Mouse (Mus musculus) stomach, postnatal 0 days (tissue): ENCODE data around the gene Golga4. TPM values are rescaled to one million over a fixed set of nuclear protein-coding genes. Genes with fewer than 3 reads are reported as not detected.

Experiments used
- ATAC-seq: fragments of 200-750 bp; cut with Nextera tagmentation; 2 replicates; pipeline ENCODE4 v1.8.0; 2017; ENCODE audit not compliant: low FRiP score, low TSS enrichment
- DNase-seq: peaks from one replicate; pipeline ENCODE4 v3.0.0-alpha.2; 2016; ENCODE audit warnings: low spot score
- H3K27ac ChIP-seq: fragments of 300-500 bp; sonication (generic); replicated peaks from 2 replicates; pipeline ENCODE4 v1.5.1; 2014; ENCODE audit warnings: mild to moderate bottlenecking, control low read depth
- H3K27me3 ChIP-seq: fragments of 300-500 bp; sonication (generic); 2 replicates; pipeline ENCODE4 v1.6.1; 2014; ENCODE audit warnings: low read length; ENCODE audit not compliant: control insufficient read depth, insufficient read depth
- H3K36me3 ChIP-seq: fragments of 300-500 bp; sonication (generic); 2 replicates; pipeline ENCODE4 v1.6.1; 2014; ENCODE audit warnings: low read length, mixed read lengths; ENCODE audit not compliant: control insufficient read depth, insufficient read depth
- H3K4me1 ChIP-seq: fragments of 300-500 bp; sonication (generic); replicated peaks from 2 replicates; pipeline ENCODE4 v1.6.1; 2014; ENCODE audit warnings: antibody characterized with exemption; ENCODE audit not compliant: control insufficient read depth, insufficient read depth
- H3K4me2 ChIP-seq: fragments of 300-500 bp; sonication (generic); replicated peaks from 2 replicates; pipeline ENCODE4 v1.6.1; 2014; ENCODE audit warnings: low read depth, mild to moderate bottlenecking, control low read depth, moderate library complexity
- H3K4me3 ChIP-seq: fragments of 300-500 bp; sonication (generic); 2 replicates; pipeline ENCODE4 v1.5.1; 2014; ENCODE audit warnings: low read depth, low read length, control low read depth
- H3K9ac ChIP-seq: fragments of 300-500 bp; sonication (generic); 2 replicates; pipeline ENCODE4 v1.6.1; 2014; ENCODE audit warnings: mild to moderate bottlenecking, low read length, control low read depth, mixed read lengths
- H3K9me3 ChIP-seq: fragments of 300-500 bp; sonication (generic); 2 replicates; pipeline ENCODE4 v1.6.1; 2016; ENCODE audit warnings: low read length; ENCODE audit not compliant: control insufficient read depth
- CTCF ChIP-seq: IDR thresholded peaks from 2 replicates; pipeline ENCODE4 v1.5.1; 2016; ENCODE audit warnings: antibody characterized with exemption, low read depth, mild to moderate bottlenecking, moderate library complexity
- EP300 ChIP-seq: optimal IDR thresholded peaks from 2 replicates; pipeline ENCODE3; 2016; ENCODE audit warnings: antibody characterized with exemption
- WGBS: fragments of 180-500 bp; shearing (Covaris S2); extraction: QIAGEN DNeasy Blood & Tissue Kit; methylation state at CpG from one replicate; pipeline ENCODE4 v1.1.7; 2014; 5-methylcytosine and 5-hydroxymethylcytosine counted together
- polyA plus RNA-seq: library from polyadenylated mRNA; unstranded; fragments of >200 nt; fragmentation: Nextera tagmentation; extraction: Ambion mirVana; gene quantifications from 2 replicates; pipeline ENCODE4 v1.2.1, GENCODE M21; 2015

Gene Golga4
- polyA plus RNA-seq, 1 experiment from 2014 or later = 34.2 TPM

GRCm38 (mm10) chr9:118556951-118557780, 51.1 kb downstream of the Golga4 start:
- 85% methylated on average over 24 of the region's 24 CpGs for WGBS
- no peak overlapping the region for H3K4me3 ChIP-seq
- H3K4me1 ChIP-seq = no peaks in the 10 kb centered on the region
- DNase-seq (no peak), ATAC-seq (no peak)
- no peak for TF ChIP-seq EP300
- no peak for TF ChIP-seq CTCF
- H3K27ac ChIP-seq = no peak overlapping the region
- H3K36me3 ChIP-seq = peaks cover 63% of the 10 kb centered on the region
- H3K27me3 ChIP-seq = no peaks in the 10 kb centered on the region
- no peaks in the 10 kb centered on the region for H3K9me3 ChIP-seq
- no peak overlapping the region for H3K4me2 ChIP-seq
- H3K9ac ChIP-seq = no peak overlapping the region

GRCm38 (mm10) chr9:118563356-118563755, 57.3 kb downstream of the Golga4 start:
- DNase-seq (no peak), ATAC-seq (no peak)
- no peak overlapping the region for H3K4me3 ChIP-seq
- H3K9me3 ChIP-seq = no peaks in the 10 kb centered on the region
- H3K27ac ChIP-seq = no peak overlapping the region
- H3K4me2 ChIP-seq = no peak overlapping the region
- no peak for TF ChIP-seq EP300
- no peak for TF ChIP-seq CTCF
- 93% methylated on average over 11 of the region's 11 CpGs for WGBS
- no peaks in the 10 kb centered on the region for H3K27me3 ChIP-seq
- no peaks in the 10 kb centered on the region for H3K4me1 ChIP-seq
- no peak overlapping the region for H3K9ac ChIP-seq
- peaks cover 50% of the 10 kb centered on the region for H3K36me3 ChIP-seq

- DNase-seq = no peak
- Histone ChIP-seq H3K9me3 (no peaks in the 10 kb centered on the region), H3K4me2 (no peak overlapping the region), H3K36me3 (peaks cover 46% of the 10 kb centered on the region), H3K4me3 (no peak overlapping the region), H3K4me1 (no peaks in the 10 kb centered on the region), H3K9ac (no peak overlapping the region), H3K27me3 (no peaks in the 10 kb centered on the region), H3K27ac (no peak overlapping the region)
- TF ChIP-seq CTCF = no peak
- no peak for TF ChIP-seq EP300
- 91% methylated on average over 7 of the region's 7 CpGs for WGBS
- ATAC-seq = no peak
These were observed 57.8 kb downstream of the Golga4 start for GRCm38 (mm10) chr9:118563866-118564265.

- TF ChIP-seq CTCF (no peak), EP300 (no peak)
- H3K36me3 ChIP-seq = peaks cover 47% of the 10 kb centered on the region
These were observed 58.6 kb downstream of the Golga4 start for GRCm38 (mm10) chr9:118564696-118565095.

GRCm38 (mm10) chr9:118569328-118569727, 63.3 kb downstream of the Golga4 start:
- Histone ChIP-seq H3K9me3 (no peaks in the 10 kb centered on the region), H3K27ac (no peak overlapping the region), H3K4me2 (no peak overlapping the region), H3K4me3 (no peak overlapping the region), H3K4me1 (no peaks in the 10 kb centered on the region), H3K27me3 (no peaks in the 10 kb centered on the region), H3K9ac (no peak overlapping the region), H3K36me3 (peaks cover 26% of the 10 kb centered on the region)
- TF ChIP-seq CTCF (no peak), EP300 (no peak)
- no peak for ATAC-seq
- DNase-seq = no peak
- WGBS = 87% methylated on average over 6 of the region's 6 CpGs

More at GRCm38 (mm10) chr9:118564696-118565095, 58.6 kb downstream of the Golga4 start:
- H3K4me2 ChIP-seq = no peak overlapping the region
- H3K4me3 ChIP-seq = no peak overlapping the region
- DNase-seq (no peak), ATAC-seq (no peak)
- no peaks in the 10 kb centered on the region for H3K4me1 ChIP-seq
- WGBS = 92% methylated on average over 16 of the region's 16 CpGs
- H3K9me3 ChIP-seq = no peaks in the 10 kb centered on the region
- no peak overlapping the region for H3K27ac ChIP-seq
- no peaks in the 10 kb centered on the region for H3K27me3 ChIP-seq
- no peak overlapping the region for H3K9ac ChIP-seq

GRCm38 (mm10) chr9:118570865-118571264, 64.8 kb downstream of the Golga4 start:
- DNase-seq (no peak), ATAC-seq (no peak)
- TF ChIP-seq EP300 (no peak), CTCF (peak; percentile 32)
- H3K9ac ChIP-seq = no peak overlapping the region
- no peak overlapping the region for H3K27ac ChIP-seq
- H3K36me3 ChIP-seq = peaks cover 28% of the 10 kb centered on the region
- H3K27me3 ChIP-seq = no peaks in the 10 kb centered on the region
- no peaks in the 10 kb centered on the region for H3K9me3 ChIP-seq
- 72% methylated on average over 4 of the region's 4 CpGs for WGBS
- H3K4me1 ChIP-seq = no peaks in the 10 kb centered on the region
- no peak overlapping the region for H3K4me2 ChIP-seq
- H3K4me3 ChIP-seq = no peak overlapping the region
